Mouse (Mus musculus) liver, adult 2 months (tissue): ENCODE results near the gene Meis1.

ENCODE experiments used
- CTCF ChIP-seq: fragments of 200-500 bp; IDR thresholded peaks from 2 replicates; pipeline ENCODE4 v1.5.1; 2011; ENCODE audit warnings: low read depth, low read length, control low read depth
- POLR2A ChIP-seq: fragments of 200-500 bp; IDR thresholded peaks from 2 replicates; pipeline ENCODE4 v1.6.1; 2011; ENCODE audit warnings: low read length, control low read depth; ENCODE audit not compliant: insufficient read depth; ENCODE audit errors: extremely low read depth

DNA sequence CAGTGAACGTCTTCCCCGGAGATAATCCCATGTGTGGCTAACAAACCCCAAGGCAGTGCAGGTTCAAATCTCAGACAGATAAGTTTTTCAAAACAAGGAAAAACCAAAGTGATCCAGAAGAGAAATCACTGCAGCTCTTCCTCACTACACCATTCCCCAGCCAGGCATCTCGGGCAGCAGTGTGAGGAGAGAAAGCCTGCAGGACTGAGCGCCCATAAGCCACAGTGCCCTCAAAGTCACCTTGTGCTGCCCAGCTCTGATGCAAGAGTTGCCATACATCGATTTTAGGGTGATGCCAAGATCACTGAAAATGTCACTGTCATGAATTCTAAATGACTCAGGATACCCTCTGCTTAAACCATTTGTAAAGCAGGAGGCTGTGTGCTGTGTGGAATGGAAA lies 15.7 kb downstream of the Meis1 start:
- TF ChIP-seq CTCF (no peak), POLR2A (no peak)
